Mouse (Mus musculus): ENCODE results near the gene Rcc1. TPM values are rescaled to one million over a fixed set of nuclear protein-coding genes. Genes with fewer than 3 reads are reported as not detected.
"Not testable (repeated sequence)": the region's sequence is repeated elsewhere in the genome, so short reads cannot be mapped to it uniquely, and the experiment has no call there.

Gene Rcc1
- polyA plus RNA-seq, 1 experiment from 2014 or later: 53.3 TPM

- H3K27ac ChIP-seq (replicated peaks): no peak overlapping the region
- ATAC-seq (replicated peaks): no peak
- H3K4me1 ChIP-seq: no peaks in the 10 kb centered on the region
- no peak overlapping the region for H3K4me3 ChIP-seq
- no peak overlapping the region for H3K9ac ChIP-seq (replicated peaks)
- H3K4me2 ChIP-seq (replicated peaks): no peak overlapping the region
- WGBS: 82% methylated on average over 12 of the region's 12 CpGs
- peaks cover 34% of the 10 kb centered on the region for H3K36me3 ChIP-seq
- no peaks in the 10 kb centered on the region for H3K27me3 ChIP-seq
- H3K9me3 ChIP-seq: no peaks in the 10 kb centered on the region
Measured at GRCm38 (mm10) chr4:132291624-132292335, 61.6 kb downstream of the Rcc1 start.

GRCm38 (mm10) chr4:132291056-132291455, 62.3 kb downstream of the Rcc1 start:
- H3K4me1 ChIP-seq: no peaks in the 10 kb centered on the region
- H3K9me3 ChIP-seq: no peaks in the 10 kb centered on the region
- peaks cover 34% of the 10 kb centered on the region for H3K36me3 ChIP-seq
- no peak for ATAC-seq (replicated peaks)
- H3K4me2 ChIP-seq (replicated peaks): no peak overlapping the region
- no peak overlapping the region for H3K4me3 ChIP-seq
- no peak overlapping the region for H3K27ac ChIP-seq (replicated peaks)
- H3K9ac ChIP-seq (replicated peaks): no peak overlapping the region
- no peaks in the 10 kb centered on the region for H3K27me3 ChIP-seq
- WGBS: 94% methylated on average over 4 of the region's 4 CpGs

GRCm38 (mm10) chr4:132288840-132289239, 64.6 kb downstream of the Rcc1 start:
- not testable (repeated sequence) for H3K9me3 ChIP-seq; H3K4me1 ChIP-seq; H3K27me3 ChIP-seq; H3K27ac ChIP-seq (replicated peaks); ATAC-seq (replicated peaks); H3K9ac ChIP-seq (replicated peaks); H3K4me3 ChIP-seq; H3K4me2 ChIP-seq (replicated peaks)
- 94% methylated on average over 4 of the region's 5 CpGs for WGBS
- H3K36me3 ChIP-seq: peaks cover 50% of the 10 kb centered on the region

Other genes with a start within 250 kb of the Rcc1 start
- 0.11 and 0.17 TPM in 2 replicates for gene Oprd1, start 209.1 kb downstream of the Rcc1 start, polyA plus RNA-seq (2015; fragmentation: Nextera tagmentation; extraction: Ambion mirVana)
- 151 and 160 TPM in 2 replicates for gene Ythdf2, start 141.3 kb downstream of the Rcc1 start, polyA plus RNA-seq (2015; fragmentation: Nextera tagmentation; extraction: Ambion mirVana)
- gene Gmeb1, start 92.0 kb downstream of the Rcc1 start, polyA plus RNA-seq (2015; fragmentation: Nextera tagmentation; extraction: Ambion mirVana): 50.8 and 53.3 TPM in 2 replicates
- 44.6 and 50.5 TPM in 2 replicates for gene Taf12, start 79.2 kb downstream of the Rcc1 start, polyA plus RNA-seq (2015; fragmentation: Nextera tagmentation; extraction: Ambion mirVana)
- gene Rab42, start 50.2 kb downstream of the Rcc1 start, polyA plus RNA-seq (2015; fragmentation: Nextera tagmentation; extraction: Ambion mirVana): 0.60 and 1.0 TPM in 2 replicates
- 86.3 and 92.3 TPM in 2 replicates for gene Trnau1ap, start 24.1 kb downstream of the Rcc1 start, polyA plus RNA-seq (2015; fragmentation: Nextera tagmentation; extraction: Ambion mirVana)
- 11.5 and 12.6 TPM in 2 replicates for gene Phactr4, start 68.9 kb upstream of the Rcc1 start, polyA plus RNA-seq (2015; fragmentation: Nextera tagmentation; extraction: Ambion mirVana)
- gene Med18, start 110.3 kb upstream of the Rcc1 start, polyA plus RNA-seq (2015; fragmentation: Nextera tagmentation; extraction: Ambion mirVana): 20.8 and 21.3 TPM in 2 replicates
- gene Sesn2, start 156.9 kb upstream of the Rcc1 start, polyA plus RNA-seq (2015; fragmentation: Nextera tagmentation; extraction: Ambion mirVana): 5.6 and 6.3 TPM in 2 replicates
- 1,097 and 1,228 TPM in 2 replicates for gene Atpif1, start 180.1 kb upstream of the Rcc1 start, polyA plus RNA-seq (2015; fragmentation: Nextera tagmentation; extraction: Ambion mirVana)
- 146 and 150 TPM in 2 replicates for gene Dnajc8, start 181.9 kb upstream of the Rcc1 start, polyA plus RNA-seq (2015; fragmentation: Nextera tagmentation; extraction: Ambion mirVana)
- gene Ptafr, start 210.5 kb upstream of the Rcc1 start, polyA plus RNA-seq (2015; fragmentation: Nextera tagmentation; extraction: Ambion mirVana): 0.26 and 0.39 TPM in 2 replicates

Data from forebrain, embryonic 15.5 days (tissue).